Mouse (Mus musculus): Measurements from ENCODE around the gene Pnpla2. TPM values are rescaled to one million over a fixed set of nuclear protein-coding genes. Genes with fewer than 3 reads are reported as not detected.

The Pnpla2 gene
- total RNA-seq, 2 experiments from 2014 or later, result 409 to 426 TPM

DNA sequence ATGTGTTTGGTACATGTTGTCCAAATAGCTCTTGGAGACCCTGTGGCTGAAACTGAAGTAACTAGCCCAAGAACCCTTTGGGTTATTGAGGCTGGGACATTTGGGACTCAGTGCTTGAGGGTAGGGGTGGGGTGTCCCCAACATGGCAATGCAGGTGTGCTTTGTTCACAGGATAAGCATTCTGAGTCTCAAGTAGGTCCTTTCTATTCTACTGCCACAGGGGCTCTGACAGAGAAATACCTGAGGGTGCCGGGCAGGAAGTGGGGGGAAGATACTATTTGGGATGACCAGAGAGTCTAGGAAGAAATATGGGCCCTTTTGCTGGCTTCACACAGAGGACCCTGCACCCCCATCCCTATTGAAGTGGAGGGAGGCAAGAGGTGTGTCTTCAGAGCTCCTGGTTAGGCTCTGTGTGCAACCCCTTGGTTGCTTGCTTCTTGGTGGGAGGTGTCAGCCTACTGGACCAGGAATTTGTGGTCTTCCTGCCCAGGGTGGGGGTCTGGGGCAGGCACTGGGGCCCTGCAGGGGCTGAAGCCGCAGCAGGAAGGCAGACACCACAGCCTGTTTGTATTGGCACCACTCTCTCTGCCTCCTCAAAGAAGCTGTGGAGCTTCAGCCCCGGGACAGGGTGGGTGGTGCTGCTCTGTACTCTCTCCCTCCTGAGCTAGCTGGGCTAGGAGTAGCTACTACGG, 22.7 kb downstream of the Pnpla2 start:
- DNase-seq (ENCODE audit: low spot score), result no peak
- intact Hi-C loops (cut with DNase I), result no loop called here

DNA sequence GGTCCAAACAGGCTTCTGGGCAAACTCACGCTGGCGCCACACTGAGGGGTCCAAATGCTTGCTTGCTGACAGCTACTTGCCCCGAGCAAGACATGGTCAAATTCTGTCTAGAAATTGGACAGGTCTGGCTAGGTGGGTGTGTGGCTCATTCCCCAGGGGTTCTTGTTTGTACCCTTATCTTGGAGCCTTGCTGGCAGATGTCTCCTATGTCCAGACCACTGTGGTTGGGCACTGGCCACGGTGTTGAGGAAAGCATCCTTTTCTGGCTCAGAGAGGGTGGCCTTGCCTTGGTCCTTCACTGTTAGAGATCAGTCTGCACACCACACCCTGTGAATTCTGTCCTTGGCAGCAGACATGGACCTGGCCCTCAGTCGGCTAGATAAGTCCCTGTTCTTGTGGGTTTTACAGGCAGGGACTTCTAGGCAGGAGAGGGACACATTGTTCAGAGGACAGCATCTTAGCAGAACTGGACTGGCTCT, 23.3 kb downstream of the Pnpla2 start:
- intact Hi-C loops (cut with DNase I), result no loop called here
- no peak for DNase-seq (ENCODE audit: low spot score)

DNA sequence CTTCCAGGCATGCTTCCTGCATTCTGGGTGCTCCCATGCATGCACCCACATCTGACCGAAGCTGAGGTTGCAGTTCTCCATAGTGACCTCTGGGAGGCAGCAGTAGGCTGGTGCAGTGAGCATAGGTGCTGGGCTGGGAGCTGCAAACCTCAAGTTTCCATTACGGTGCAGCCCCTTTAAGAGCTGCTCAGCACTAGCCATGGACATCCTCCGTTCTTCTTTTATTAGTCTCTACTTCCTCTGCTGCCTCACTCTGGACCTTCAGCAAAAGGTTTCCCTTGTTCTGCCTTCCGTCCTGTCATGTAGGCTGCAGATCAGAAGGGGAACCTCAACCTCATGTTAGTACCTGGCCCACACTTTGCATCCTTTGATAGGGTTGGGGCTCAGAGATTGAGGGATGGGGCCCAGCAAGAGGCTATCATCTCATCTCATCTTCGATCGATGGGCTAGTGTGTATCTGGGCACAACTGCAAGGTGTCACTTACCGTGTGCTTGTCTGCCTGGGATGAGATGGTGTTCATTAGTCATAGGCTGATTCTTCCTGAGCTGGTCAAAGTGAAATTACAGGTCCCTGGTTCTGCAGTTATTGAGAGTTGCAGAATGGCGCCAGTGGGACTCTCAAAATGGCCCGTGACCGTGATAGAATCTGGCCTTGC, 26.0 kb downstream of the Pnpla2 start:
- no peak for DNase-seq (ENCODE audit: low spot score)

DNA sequence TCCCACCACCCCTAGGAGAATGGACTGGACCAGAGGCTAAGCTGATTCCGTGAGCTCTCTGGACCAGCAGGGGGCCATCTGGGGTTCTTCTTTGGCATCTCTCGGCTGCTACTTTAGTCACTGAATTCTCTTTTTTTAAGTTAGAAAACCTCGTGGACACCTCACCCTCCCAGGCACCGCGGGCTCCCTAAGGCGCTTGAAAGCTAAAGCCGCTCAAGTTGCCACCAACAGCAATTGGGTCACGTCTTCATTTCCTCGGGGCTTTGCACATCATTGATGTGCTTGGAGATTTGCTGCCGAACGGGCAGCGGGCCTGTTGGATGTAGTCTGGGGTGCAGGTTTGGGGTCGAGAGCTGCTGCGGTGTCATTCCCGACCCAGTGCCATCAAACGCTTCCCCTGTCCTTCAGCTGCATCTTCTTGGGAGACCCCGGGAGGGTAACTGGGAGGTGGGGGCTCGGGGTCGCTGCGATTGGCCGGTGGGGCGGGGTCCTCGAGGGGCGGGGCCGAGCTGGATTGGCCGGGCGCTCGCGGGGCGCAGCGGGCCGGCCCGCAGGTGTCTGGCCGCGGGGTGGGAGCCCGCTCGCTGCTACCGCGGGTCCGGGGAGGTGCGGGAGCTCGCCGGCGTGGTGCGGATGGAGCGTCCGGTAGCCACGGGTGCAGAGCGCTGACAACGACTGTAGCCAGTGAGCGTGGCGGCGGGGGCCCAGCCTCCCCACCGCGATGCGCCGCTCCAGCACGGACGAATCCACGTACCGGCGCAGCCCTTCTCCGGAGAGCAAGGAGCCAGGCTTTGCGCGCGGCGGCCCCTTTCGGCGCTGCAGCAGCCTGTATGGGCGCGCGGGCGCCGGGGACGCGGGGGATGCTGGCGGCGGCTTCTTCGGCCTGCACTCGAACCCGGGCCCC, 26.8 kb downstream of the Pnpla2 start:
- intact Hi-C loops (cut with DNase I), result loop anchor here (1.0 to 5.0 kb wide), 3 partner anchors 45 to 185 kb away; no protein-coding TSS in a partner anchor
- no peak for DNase-seq (ENCODE audit: low spot score)

More for the DNA sequence above, 26.0 kb downstream of the Pnpla2 start:
- intact Hi-C loops (cut with DNase I), result loop anchor here (1.0 to 5.0 kb wide), 3 partner anchors 45 to 185 kb away; no protein-coding TSS in a partner anchor

DNA sequence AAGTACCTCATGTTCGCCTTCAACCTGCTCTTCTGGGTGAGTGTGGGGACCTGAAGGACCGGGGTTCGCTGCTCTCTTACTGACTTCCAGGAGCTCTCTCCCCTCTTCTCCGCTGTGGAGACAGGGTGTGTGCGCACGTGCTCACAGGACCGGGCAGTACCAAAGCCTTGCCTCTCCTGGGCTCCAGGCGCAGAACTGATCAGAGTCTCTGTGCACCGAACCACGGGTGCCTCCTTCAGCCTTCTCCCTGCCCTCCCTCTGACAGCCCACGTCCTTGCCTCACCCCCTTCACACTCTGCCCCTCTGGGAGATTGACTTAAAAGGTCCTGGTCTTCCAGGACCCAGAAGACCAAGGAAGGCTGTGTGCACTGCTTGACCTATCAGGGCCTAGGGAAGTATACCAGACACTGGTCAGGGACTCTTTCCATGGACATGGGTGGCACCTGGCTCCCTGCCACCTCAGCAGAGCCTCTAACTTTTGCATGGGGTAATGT, 27.6 kb downstream of the Pnpla2 start:
- no peak for DNase-seq (ENCODE audit: low spot score)
- intact Hi-C loops (cut with DNase I), result loop anchor here (5.0 kb wide), 1 partner anchor 135 kb away; no protein-coding TSS in a partner anchor

DNA sequence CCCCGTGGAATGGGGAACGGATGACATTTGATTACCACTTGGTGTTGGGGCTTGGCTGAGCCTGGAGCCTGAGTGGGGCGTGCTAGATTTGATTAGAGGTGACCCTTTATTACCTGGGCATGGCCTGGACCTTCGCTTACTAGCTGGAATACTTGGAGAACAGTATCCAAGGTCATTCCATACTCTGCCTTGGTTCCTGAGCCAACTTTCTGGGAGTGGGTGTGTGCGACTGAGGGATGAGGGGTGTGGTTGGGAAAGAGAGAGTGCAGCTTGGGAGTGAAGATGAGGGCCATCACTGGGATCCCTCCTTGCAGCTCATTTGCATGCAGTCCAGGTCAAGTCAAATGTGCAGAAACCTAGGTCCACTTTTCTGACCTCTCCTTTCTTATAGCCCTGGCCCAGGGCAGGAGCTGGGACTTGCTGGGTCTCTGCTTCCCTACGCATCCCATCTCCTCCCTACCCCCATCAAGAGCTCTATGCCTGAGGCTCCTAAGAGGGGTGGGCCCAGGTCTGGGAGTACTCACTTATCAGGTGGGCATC, 28.2 kb downstream of the Pnpla2 start:
- DNase-seq (ENCODE audit: low spot score), result no peak

DNA sequence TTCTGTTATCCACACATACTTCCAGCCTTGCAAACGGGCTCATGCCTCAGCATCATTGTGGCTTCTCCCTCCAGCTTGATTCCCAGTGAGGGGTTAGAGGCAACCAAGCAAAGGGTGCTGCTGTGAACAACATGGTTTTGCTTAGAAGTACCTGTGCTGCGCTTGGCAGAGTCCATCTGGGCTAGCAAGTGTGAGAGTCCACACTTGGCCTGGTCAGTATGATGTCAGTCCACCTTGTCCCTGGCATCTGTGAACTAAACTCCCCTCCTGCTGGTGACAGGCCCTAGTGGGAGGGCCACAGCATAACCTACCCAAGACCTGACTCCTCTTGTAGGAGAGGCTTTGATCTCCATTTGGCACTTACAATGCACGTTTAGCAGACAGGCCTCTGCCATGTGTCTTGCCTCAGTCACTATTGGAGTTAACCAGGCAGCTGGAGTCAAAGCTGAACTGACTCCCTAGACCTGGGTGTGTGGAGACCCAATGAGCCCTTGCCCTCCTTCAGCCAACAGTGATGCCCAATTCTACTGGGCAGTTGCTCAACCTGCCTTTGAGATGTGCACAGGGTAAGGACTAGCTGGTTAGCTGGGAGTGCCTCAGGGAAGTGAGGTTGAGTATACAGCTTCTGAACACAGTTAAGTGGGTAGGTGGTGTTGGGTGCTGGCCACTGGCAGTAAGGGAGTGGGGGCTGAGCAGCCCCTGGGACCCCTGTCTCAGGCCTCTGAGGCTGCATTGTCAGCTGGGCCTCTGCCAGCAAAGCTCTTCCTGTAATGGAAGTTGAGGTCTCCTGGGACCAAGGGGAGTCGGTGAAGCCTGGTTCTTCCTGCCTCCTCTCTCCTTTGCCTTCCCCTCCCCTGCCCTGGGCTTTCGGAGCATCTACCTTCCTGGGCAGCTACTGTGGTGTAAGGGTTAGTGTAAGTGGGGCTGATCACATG, 29.5 kb downstream of the Pnpla2 start:
- intact Hi-C loops (cut with DNase I), result loop anchor here (5.0 kb wide), 1 partner anchor 133 kb away; no protein-coding TSS in a partner anchor
- no peak for DNase-seq (ENCODE audit: low spot score)

More for the DNA sequence above, 28.2 kb downstream of the Pnpla2 start:
- intact Hi-C loops (cut with DNase I), result loop anchor here (5.0 kb wide), 1 partner anchor 134 kb away; no protein-coding TSS in a partner anchor

DNA sequence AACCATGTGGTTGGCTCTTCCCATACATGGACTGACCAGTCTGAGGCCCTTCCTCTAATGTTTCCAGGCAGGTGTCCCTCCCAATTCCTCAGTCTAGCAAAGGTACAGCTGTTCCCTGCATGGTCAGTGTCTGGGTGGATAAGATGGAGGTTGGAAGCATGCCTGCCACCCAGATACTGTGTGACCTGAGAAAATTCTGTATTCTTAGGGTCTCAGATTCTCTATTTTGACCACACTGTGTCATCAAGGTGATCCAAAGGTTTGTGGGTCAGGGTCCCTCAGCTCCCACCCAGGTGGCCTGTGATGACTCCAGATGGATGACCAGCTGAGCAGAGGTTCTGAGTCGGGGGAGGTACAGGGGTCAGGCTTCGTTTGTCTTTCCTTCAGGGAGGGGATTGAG, 30.2 kb downstream of the Pnpla2 start:
- intact Hi-C loops (cut with DNase I), result no loop called here

DNA sequence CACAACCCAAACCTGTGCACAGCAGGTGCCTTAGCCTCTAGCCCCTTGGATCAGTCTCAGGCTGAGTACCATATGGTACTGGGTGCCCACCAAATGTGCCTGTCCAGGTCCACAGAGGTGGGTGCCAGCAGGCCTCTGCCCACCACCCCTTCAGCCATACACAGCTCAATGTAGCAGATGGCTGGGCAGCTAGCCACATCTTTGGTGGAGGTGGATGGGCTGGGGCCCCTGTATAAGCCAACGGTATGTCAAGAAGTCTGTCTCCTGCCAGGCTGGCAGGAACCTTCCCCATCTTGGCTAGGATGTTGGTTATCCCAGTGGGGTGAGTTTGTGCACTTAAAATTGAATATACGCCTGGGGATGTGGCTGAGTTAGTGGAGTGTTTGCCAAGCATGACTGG, 30.6 kb downstream of the Pnpla2 start:
- intact Hi-C loops (cut with DNase I), result no loop called here
- no peak for DNase-seq (ENCODE audit: low spot score)

More for the DNA sequence above, 30.2 kb downstream of the Pnpla2 start:
- no peak for DNase-seq (ENCODE audit: low spot score)

DNA sequence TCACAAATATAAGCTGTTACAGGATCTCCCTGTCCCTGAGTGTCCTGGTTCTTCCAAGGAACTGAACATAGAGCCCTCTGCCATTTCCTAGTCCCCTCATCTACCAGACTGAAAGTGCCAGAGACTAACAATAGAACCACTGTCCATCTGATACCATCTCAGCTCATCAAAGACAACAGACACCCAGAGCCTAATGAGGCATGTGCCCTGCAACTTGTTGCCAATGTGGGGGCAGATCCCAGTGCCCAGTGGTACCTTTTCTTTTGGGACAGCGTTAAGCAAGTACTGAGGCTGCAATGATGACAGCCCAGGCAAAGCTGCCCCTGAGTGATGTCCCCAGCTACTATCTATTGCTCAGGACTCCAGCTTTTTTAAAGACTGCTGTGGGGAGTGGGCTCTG, 31.2 kb downstream of the Pnpla2 start:
- intact Hi-C loops (cut with DNase I), result no loop called here
- no peak for DNase-seq (ENCODE audit: low spot score)

DNA sequence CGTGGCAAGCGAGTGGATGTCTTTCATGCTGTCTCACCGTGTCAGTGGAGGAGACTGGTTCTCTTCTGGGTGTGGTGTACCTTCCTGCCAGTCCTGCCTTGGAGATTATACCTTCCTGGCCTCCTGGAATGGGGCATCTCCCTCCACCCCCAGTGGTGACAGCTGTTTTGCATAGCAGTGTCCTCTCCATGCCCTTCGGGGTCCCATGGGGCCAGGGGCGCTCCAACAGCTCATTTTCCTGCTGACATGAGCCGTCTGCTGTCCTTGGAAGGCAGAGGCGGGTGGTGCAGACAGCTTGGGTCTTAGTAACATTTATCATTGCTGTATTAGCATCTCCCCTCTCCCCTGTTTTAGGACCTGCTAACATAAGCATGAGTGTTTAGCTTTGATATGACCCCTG, 32.1 kb downstream of the Pnpla2 start:
- DNase-seq (ENCODE audit: low spot score), result no peak
- intact Hi-C loops (cut with DNase I), result no loop called here

DNA sequence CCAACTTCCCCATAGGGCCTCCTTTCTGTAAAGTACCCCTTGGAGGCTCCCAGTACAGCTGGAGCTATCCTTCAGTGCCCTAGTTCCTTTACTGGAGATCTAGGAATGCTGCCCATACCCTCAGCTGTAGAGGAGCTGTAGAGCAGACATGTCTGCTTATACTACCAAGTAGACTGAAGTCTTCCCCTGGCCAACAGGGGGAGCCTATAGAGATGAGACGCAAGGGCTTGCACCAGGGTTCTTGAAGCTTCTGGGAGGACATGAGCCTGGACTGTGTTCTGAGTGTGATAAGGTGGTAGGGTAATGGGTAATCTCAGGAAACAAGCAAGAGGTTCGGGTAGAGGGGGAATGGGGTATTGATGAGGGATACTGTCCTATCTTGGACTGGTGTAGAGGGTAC, 36.2 kb downstream of the Pnpla2 start:
- intact Hi-C loops (cut with DNase I), result no loop called here
- no peak for DNase-seq (ENCODE audit: low spot score)

DNA sequence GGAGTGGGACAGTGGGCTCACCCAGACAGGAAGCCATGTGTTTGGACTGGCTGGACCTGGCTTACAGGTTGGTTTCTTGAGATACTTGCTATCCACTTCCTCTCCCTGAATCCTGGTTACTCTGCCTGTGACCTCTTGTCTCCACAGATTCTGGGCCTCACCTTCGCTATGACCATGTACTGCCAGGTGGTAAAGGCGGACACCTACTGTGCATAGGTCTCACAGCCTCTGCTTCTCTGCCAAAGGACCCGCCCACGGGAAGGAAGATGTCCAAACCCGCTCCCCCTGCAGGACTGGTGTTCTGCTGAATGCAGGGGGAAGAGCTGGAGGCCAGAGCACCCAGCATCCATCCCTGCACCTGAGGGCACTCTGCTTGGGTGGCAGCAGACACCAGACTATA, 37.7 kb downstream of the Pnpla2 start:
- intact Hi-C loops (cut with DNase I), result no loop called here
- DNase-seq (ENCODE audit: low spot score), result no peak

DNA sequence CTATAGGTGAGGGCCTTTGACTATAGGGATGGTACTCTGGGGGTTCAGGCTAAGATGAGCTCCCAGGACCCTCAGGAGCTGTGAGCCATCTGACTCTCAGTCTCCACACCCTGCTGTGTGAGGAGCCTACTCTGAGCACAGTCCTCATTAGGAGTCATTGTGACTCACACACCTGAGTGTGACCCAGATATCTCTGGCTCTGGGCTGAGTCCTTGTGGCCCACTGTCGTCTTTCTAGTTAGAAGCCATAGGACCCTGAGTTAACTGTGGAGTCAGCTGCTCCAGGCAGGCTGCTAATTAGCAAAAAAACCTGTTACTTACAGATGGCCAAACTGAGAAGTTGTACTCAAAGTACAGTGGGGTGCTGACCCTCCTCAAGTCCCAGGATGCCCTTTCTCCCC, 38.7 kb downstream of the Pnpla2 start:
- intact Hi-C loops (cut with DNase I), result no loop called here
- DNase-seq (ENCODE audit: low spot score), result no peak

DNA sequence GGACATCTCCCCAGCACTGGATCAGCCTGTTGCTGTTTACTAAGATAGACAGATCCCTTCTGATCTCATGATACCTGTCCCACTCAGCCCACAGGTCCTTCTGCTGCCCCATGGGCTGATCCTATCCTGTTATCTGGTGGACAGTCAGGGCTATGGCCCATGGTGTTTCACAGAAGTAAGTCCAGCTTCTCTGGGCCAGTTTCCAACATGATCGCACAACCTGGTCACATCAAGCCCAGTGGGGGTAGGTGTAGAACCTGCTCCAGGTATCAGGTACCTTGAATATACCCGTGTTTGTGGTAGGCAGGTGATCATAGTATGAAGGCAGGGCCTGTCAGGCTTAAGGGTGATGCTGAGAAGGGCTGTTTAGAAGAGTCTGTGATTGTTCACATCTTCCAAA, 40.4 kb downstream of the Pnpla2 start:
- no peak for DNase-seq (ENCODE audit: low spot score)
- intact Hi-C loops (cut with DNase I), result no loop called here

DNA sequence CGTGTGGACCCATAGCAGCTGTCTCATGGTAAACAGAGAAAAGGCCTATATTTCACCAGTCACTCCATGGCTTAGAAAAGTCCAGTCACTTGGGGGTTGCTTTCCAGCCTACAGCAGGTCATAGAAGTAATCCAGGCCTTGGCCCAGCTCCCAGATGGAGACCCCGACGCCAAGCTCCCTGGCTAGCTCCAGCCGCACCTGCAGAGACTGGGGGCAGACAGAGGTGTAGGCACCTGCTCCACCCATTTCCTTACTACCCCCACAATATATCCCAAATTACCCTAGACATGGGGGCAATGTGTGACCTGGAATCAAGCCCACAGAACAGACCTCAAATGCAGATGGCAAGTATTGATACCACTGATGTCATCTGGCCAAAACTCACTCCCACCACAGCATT, 40.9 kb downstream of the Pnpla2 start:
- DNase-seq (ENCODE audit: low spot score), result no peak
- intact Hi-C loops (cut with DNase I), result no loop called here

DNA sequence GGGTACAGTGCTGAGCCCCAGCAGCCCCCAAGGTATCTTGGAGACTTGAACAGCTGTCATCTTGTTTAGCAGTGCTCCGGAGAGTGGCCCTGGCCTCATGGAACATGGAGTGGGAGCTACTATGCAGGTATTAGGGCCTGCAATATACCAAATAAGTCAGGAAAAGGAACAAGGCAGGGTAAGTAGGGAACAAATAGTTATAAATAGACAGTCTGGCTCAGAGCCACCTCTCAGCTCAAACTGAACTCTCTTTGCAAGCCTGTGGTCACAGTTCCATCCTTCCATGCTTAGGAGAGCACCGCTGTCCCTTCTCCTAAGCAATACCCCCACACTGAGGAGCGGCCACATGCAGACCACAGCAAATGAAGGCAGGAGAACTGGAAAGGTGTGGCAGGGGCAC, 42.6 kb downstream of the Pnpla2 start:
- no peak for DNase-seq (ENCODE audit: low spot score)
- intact Hi-C loops (cut with DNase I), result no loop called here

DNA sequence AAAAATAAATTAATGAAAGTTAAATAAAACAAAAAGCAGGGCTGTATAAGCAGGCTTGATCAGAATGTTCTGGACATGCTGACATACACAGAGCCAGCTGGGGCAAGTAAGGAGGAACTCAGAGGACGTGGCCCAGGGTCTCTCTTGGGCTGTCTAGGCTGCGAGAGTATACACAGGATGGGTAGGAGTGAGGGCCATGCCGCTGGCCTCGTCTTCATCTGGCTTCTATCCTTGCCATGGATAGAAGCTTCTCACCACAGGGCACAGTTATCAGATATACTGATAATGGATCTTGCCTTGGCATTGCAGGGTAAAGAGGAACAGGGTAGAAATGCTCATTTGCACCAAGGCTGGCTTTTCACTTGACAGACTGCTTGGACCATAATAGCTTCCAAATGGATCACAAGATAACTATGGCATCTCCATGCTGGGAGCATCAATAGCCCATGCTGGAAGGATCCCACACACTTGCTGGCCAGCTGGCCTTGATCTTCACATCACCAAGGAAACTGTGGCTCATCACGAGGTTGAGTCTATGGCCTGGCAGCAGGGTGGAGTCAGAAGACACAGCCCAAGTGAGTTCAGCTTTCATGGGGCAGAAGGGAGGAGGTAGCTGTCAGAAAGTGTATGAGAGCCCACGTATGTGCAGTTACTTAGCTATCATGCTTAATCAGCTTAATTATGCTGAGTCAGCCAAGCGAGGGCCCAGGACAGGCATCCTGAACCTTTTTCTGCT, 47.0 kb downstream of the Pnpla2 start:
- intact Hi-C loops (cut with DNase I), result no loop called here
- DNase-seq (ENCODE audit: low spot score), result no peak
